ENCODE assay signal across 8 mouse cellular contexts in the genomic region with DNA sequence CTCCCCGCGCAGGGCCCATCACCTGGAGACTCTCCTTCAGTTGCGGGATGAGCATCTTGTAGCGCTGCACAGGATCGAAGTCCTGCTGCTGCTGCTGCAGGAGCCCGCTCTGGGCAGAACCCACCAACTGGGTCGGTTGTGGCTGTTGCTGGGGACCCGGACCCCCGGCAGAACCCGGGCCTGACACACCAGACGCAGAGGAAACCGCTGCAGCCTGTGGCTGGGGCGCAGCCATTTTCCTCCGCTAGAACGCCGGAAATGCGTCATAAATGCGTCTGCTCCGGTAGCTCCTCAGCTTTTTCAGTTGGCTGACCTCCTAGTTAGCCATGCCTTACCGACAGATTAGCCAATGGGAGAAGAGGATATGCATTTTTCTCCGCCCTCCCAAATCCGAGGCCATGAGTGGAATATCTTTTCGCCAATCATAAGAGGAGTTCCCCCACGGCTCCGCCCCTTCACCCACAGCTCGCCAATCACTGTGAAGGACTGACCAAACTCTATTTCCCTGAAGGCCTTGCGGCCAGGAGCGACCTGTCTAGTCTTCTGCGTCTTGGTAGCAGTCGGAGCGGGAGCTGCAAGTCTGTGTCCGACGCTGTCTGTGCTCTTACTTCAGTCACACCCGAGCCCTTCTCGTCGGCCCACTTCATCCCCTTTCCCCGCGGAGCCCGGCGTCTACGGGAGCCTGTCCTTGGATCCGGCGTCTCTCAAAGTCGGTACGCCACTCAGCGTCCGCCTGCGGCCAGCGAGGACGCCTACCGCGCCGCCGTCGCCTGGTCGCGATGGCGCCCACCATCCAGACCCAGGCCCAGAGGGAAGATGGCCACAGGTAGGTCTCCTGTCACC. TPM values are rescaled to one million over a fixed set of nuclear protein-coding genes. Genes with fewer than 3 reads are reported as not detected.
DNase-seq lines count a peak whose midpoint lies in the region; ATAC-seq lines count a peak whose summit lies in the region.

Gene Med29, minus strand, starts transcription at position 280 of the 843 bp plus-strand sequence.
Gene Paf1, plus strand, starts transcription at position 523 of the 843 bp plus-strand sequence.

- intact Hi-C loops in gastrocnemius, postnatal 14 days (cut with DNase I; ENCODE audit: low total_unique reads): no loop called here
- intact Hi-C loops in left cerebral cortex, postnatal 10 days (cut with DNase I): no loop called here

- peak; percentile 98 to 99 for DNase-seq in adrenal gland, adult (ENCODE audit: inconsistent age in 2 of 2, low spot score in 1 of 2)
- peak; percentile 99 for DNase-seq in embryo, embryonic 10.5 days (ENCODE audit: low spot score)
- peak; percentile 96 for DNase-seq in gastrocnemius, postnatal 14 days
- DNase-seq in left cerebral cortex, postnatal 10 days (ENCODE audit: extremely low spot score in 1 of 2, low spot score in 2 of 2): peak; percentile 97 to 98
- peak; percentile 97 for DNase-seq in right cerebral cortex, postnatal 25 days
- peak; percentile 95 to 96 for DNase-seq in urinary bladder, postnatal 4 days (ENCODE audit: low spot score in 2 of 2)

- ATAC-seq in inflammation-experienced regulatory T-cells, adult 6 months: peak; percentile 98
- peak; percentile 99 for ATAC-seq in megakaryocyte-erythroid progenitor cell, adult 5-6 weeks (replicated peaks; ENCODE audit: low FRiP score, low TSS enrichment, poor library complexity, severe bottlenecking)

RNA-seq across cellular contexts. Expression of gene Med29, which starts in this region (rescaled TPM):
- total RNA-seq in gastrocnemius, postnatal 14 days (2021): 10 to 100 TPM; 20.7 to 20.9 TPM
- polyA plus RNA-seq in inflammation-experienced regulatory T-cells, adult 6 months (2017; shearing (Covaris generic)): 10 to 100 TPM; 26.2 to 33.0 (median 32.5) TPM
- total RNA-seq in left cerebral cortex, postnatal 10 days (2021): 10 to 100 TPM; 18.5 to 19.3 TPM
- total RNA-seq in megakaryocyte-erythroid progenitor cell, adult 5-6 weeks (2014; fragmentation: Nextera tagmentation): 22.3 and 28.9 TPM in 2 replicates
- 9.9 and 16.0 TPM in 2 replicates for total RNA-seq in megakaryocyte-erythroid progenitor cell, adult 5-6 weeks (2017)

RNA-seq across cellular contexts. Expression of gene Paf1, which starts in this region (rescaled TPM):
- total RNA-seq in gastrocnemius, postnatal 14 days (2021): 10 to 100 TPM; 32.9 to 34.8 TPM
- 10 to 100 TPM; 46.2 to 59.4 (median 51.8) TPM for polyA plus RNA-seq in inflammation-experienced regulatory T-cells, adult 6 months (2017; shearing (Covaris generic))
- 10 to 100 TPM; 65.3 to 66.1 TPM for total RNA-seq in left cerebral cortex, postnatal 10 days (2021)
- 65.0 and 84.6 TPM in 2 replicates for total RNA-seq in megakaryocyte-erythroid progenitor cell, adult 5-6 weeks (2014; fragmentation: Nextera tagmentation)
- 129 and 149 TPM in 2 replicates for total RNA-seq in megakaryocyte-erythroid progenitor cell, adult 5-6 weeks (2017)

Comparison
In these comparisons a context has a peak if more than half of its experiments do, and no peak if none do; other contexts are left out.
1. Peak in every context shown above with its lines: DNase-seq and ATAC-seq.